Mouse (Mus musculus) heart, embryonic 11.5 days (tissue): ENCODE measurements around the gene 2010111I01Rik. TPM values are rescaled to one million over a fixed set of nuclear protein-coding genes. Genes with fewer than 3 reads are reported as not detected.
"Not testable (repeated sequence)": the region's sequence is repeated elsewhere in the genome, so short reads cannot be mapped to it uniquely, and the experiment has no call there.

ENCODE experiments used
- ATAC-seq: fragments of 200-750 bp; cut with Nextera tagmentation; replicated peaks from 2 replicates; pipeline ENCODE4 v1.8.0; 2017; ENCODE audit warnings: moderate library complexity; ENCODE audit not compliant: insufficient number of reproducible peaks, low FRiP score, low TSS enrichment
- H3K27ac ChIP-seq: fragments of 300-500 bp; sonication (generic); 2 replicates; pipeline ENCODE4 v1.5.1; 2014; ENCODE audit warnings: mild to moderate bottlenecking, low read depth, low read length
- H3K27me3 ChIP-seq: fragments of 300-500 bp; sonication (generic); 2 replicates; pipeline ENCODE4 v1.6.1; 2014; ENCODE audit warnings: mild to moderate bottlenecking, low read length, mixed read lengths; ENCODE audit not compliant: control insufficient read depth, insufficient read depth
- H3K36me3 ChIP-seq: fragments of 300-500 bp; sonication (generic); 2 replicates; pipeline ENCODE4 v1.6.1; 2014; ENCODE audit warnings: mild to moderate bottlenecking, low read length, moderate library complexity, mixed read lengths; ENCODE audit not compliant: control insufficient read depth, insufficient read depth
- H3K4me1 ChIP-seq: fragments of 300-500 bp; sonication (generic); 2 replicates; pipeline ENCODE4 v1.6.1; 2014; ENCODE audit warnings: low read length; ENCODE audit not compliant: control insufficient read depth, insufficient read depth
- H3K4me2 ChIP-seq: fragments of 300-500 bp; sonication (generic); 2 replicates; pipeline ENCODE4 v1.6.1; 2014; ENCODE audit warnings: mild to moderate bottlenecking, moderate library complexity
- H3K4me3 ChIP-seq: fragments of 300-500 bp; sonication (generic); 2 replicates; pipeline ENCODE4 v1.5.1; 2014; ENCODE audit warnings: low read depth, low read length
- H3K9ac ChIP-seq: fragments of 300-500 bp; sonication (generic); 2 replicates; pipeline ENCODE4 v1.6.1; 2014; ENCODE audit warnings: mild to moderate bottlenecking, low read depth, low read length, moderate library complexity
- H3K9me3 ChIP-seq: fragments of 300-500 bp; sonication (generic); replicated peaks from 2 replicates; pipeline ENCODE4 v1.6.1; 2016; ENCODE audit warnings: low read length; ENCODE audit not compliant: control insufficient read depth
- WGBS: fragments of 180-500 bp; shearing (Covaris S2); extraction: QIAGEN DNeasy Blood & Tissue Kit; methylation state at CpG from one replicate; pipeline ENCODE4 v1.1.7; 2014; ENCODE audit not compliant: insufficient replicate concordance; 5-methylcytosine and 5-hydroxymethylcytosine counted together
- polyA plus RNA-seq: library from polyadenylated mRNA; unstranded; fragments of >200 nt; fragmentation: Nextera tagmentation; extraction: Ambion mirVana; gene quantifications from 2 replicates; pipeline ENCODE4 v1.2.1, GENCODE M21; 2014

Gene 2010111I01Rik
- polyA plus RNA-seq, 1 experiment from 2014 or later = 58.9 TPM

DNA sequence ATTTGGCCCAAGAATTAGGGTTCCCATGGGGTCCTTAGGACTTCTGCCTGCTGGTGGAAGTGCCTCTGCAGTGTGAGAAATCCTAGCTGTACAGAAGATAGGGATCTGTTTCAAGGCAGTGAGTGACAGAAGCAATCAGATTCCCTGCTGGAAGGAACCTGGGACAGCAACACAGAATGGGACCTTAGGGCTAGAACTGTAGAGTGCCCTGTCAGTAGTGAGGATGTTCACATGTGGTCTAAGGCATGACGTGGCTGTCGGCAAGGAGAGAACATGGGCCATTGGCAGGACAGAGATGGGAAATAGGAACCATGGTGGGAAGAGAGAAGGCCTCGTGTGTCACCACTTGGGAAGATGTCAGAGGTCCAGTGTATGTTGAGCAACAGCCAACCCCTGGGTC lies 344.9 kb downstream of the 2010111I01Rik start:
- H3K36me3 ChIP-seq = 0 out of 2 replicates have a peak, but pooled peaks cover 5% of the 10 kb centered on the region
- 74% methylated on average over 3 of the region's 3 CpGs for WGBS
- no peaks in the 10 kb centered on the region for H3K27me3 ChIP-seq
- H3K9ac ChIP-seq = no peak overlapping the region
- H3K27ac ChIP-seq = no peak overlapping the region
- H3K4me2 ChIP-seq = no peak overlapping the region
- no peaks in the 10 kb centered on the region for H3K9me3 ChIP-seq
- peaks cover 22% of the 10 kb centered on the region for H3K4me1 ChIP-seq
- H3K4me3 ChIP-seq = no peak overlapping the region
- ATAC-seq = no peak

DNA sequence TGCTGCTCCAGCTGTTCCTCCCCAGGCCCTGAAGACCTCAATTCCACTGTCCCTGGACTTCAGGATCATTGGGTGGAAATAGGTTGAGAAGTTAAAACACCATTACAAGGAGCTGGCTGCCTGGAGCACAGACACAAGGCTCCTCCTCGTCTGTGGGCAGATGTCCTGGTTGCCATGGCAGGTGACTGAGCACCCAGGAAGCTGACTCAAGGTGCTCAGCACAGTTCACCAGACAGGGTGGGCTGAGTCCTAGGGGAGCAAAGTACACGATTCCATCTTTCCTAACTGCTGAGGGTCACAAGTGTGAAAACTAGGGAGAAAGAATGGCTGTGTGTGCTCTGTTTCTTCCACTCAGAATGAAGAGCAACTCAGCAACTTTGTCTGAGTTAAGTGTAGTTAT lies 346.5 kb downstream of the 2010111I01Rik start:
- no peak overlapping the region for H3K4me3 ChIP-seq
- peaks cover 22% of the 10 kb centered on the region for H3K4me1 ChIP-seq
- no peaks in the 10 kb centered on the region for H3K27me3 ChIP-seq
- no peak for ATAC-seq
- WGBS = 72% methylated on average over 2 of the region's 2 CpGs
- no peaks in the 10 kb centered on the region for H3K9me3 ChIP-seq
- no peak overlapping the region for H3K4me2 ChIP-seq
- H3K9ac ChIP-seq = no peak overlapping the region
- H3K27ac ChIP-seq = no peak overlapping the region
- H3K36me3 ChIP-seq = no peaks in the 10 kb centered on the region

DNA sequence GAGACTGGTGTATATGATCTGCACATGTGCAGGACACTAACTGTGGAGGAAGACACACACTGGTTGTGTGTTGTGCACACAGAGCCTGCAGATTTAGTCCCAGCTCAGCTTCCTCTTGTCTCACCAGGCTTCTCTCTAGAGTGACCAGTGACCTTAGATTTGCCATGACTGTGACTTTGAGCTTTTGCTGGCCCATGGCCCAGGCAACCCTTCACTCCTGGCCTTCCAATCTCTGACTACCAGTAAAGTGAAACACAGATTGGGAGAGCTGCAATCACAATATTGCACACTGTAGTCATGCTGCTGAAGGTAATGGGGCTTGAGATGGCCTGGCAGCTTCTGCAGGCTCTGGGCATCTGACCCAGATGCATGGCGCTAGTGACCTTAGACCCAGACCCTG lies 348.6 kb downstream of the 2010111I01Rik start:
- Histone ChIP-seq H3K9ac (no peak overlapping the region), H3K4me2 (no peak overlapping the region), H3K36me3 (no peaks in the 10 kb centered on the region), H3K27me3 (no peaks in the 10 kb centered on the region), H3K4me3 (no peak overlapping the region), H3K4me1 (peaks cover 22% of the 10 kb centered on the region), H3K9me3 (no peaks in the 10 kb centered on the region), H3K27ac (no peak overlapping the region)
- no peak for ATAC-seq
- 89% methylated on average over 1 of the region's 1 CpGs for WGBS

DNA sequence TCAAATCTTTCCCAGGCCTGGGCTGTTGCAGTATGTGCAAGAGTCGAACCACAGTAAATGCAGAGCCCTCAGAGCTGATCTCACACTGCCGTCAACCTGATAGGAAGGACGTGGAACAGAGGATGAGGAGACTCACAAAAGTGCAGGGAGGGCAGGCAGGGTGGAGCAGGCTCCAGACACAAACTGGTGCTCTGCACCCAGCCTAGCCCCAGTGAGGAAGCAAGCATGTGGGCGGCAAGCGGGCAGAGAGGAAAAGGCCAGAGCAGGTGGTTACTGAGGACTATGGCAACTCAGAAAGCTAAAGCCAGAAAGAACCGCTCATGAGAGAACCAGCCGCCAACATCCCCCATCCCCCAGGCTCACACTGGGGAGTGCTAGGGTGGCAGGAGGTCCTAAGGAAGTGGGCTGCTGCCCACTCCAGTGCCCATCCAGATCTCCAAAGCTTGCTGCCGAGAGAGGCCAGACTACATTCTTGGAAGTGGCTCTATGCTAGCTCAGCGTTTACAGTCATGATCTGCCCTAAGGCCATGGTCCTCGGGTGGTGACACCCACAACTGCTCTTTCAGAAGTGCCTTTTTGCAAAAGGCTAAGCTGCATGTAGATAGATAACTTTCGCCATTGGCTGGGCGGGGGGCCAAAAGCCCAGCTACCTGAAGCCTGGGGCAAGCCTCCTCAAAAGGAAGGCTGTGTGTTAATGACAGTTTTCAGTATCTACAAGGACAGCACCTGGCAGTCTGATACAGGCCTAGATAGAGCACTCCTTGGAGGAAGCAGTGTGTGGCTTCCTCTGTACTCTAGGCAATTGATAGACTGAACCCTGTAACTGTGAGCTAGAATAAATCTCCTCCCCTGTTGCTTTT lies 349.3 kb downstream of the 2010111I01Rik start:
- Histone ChIP-seq H3K9ac (no peak overlapping the region), H3K4me2 (no peak overlapping the region), H3K4me1 (peaks cover 15% of the 10 kb centered on the region), H3K4me3 (no peak overlapping the region), H3K27me3 (no peaks in the 10 kb centered on the region), H3K36me3 (no peaks in the 10 kb centered on the region), H3K9me3 (no peaks in the 10 kb centered on the region), H3K27ac (no peak overlapping the region)
- WGBS = 76% methylated on average over 12 of the region's 12 CpGs
- no peak for ATAC-seq

DNA sequence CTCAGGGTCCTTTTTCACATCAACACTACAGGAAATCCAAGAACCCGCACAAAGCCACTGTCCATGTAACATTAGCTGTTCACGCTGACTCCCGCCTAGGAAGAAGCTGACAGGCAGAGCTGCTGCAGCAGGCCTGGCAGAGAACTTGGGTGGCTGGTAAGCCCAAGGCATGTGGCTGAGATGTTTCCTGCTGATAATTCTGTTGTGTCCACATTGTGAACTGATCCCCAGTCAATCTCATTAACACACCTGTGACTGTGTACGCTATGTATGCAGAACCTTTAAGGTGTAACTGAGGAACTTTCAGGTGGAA lies 349.9 kb downstream of the 2010111I01Rik start:
- no peak overlapping the region for H3K9ac ChIP-seq
- no peaks in the 10 kb centered on the region for H3K9me3 ChIP-seq
- 71% methylated on average over 4 of the region's 4 CpGs for WGBS
- no peak overlapping the region for H3K4me3 ChIP-seq
- no peak for ATAC-seq
- no peaks in the 10 kb centered on the region for H3K36me3 ChIP-seq
- H3K27me3 ChIP-seq = no peaks in the 10 kb centered on the region
- H3K4me2 ChIP-seq = no peak overlapping the region
- peaks cover 12% of the 10 kb centered on the region for H3K4me1 ChIP-seq
- no peak overlapping the region for H3K27ac ChIP-seq

DNA sequence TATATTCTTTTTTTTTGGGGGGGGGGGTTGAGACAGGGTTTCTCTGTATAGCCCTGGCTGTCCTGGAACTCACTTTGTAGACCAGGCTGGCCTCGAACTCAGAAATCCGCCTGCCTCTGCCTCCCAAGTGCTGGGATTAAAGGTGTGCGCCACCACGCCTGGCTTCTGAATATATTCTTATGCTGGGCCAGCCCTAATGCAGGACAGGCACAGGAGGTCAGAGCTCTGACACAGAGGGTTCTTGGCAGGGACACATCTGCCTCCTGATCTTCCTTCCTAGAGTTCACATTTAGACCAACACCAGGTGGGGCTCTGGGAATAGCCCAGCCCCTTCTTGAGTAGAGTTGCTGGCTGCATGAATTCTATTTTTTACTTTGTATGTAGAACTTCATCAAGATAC lies 350.4 kb downstream of the 2010111I01Rik start:
- 90% methylated on average over 3 of the region's 4 CpGs for WGBS
- H3K4me1 ChIP-seq = peaks cover 12% of the 10 kb centered on the region

DNA sequence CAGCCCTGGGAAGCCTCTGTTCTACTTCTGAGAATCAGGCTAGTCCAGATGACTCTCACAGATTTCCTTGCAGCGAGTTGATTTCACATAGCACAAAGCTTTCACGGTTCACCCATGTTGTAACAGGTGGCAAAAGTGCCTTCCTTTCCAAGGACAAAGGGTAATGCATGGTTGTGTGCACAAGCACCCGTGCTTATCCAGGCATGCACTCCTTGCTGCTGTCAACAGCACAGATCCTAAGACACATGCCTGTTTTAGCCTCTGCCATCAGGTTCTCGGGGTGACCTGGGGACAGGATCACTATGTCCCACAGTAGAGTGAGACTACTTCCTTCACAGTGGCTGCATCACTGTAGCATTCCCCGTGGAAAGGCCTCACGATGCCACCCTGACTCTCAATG lies 351.1 kb downstream of the 2010111I01Rik start:
- Histone ChIP-seq H3K27me3 (no peaks in the 10 kb centered on the region), H3K36me3 (no peaks in the 10 kb centered on the region), H3K9me3 (no peaks in the 10 kb centered on the region), H3K4me3 (no peak overlapping the region), H3K27ac (no peak overlapping the region), H3K4me2 (no peak overlapping the region), H3K4me1 (peaks cover 12% of the 10 kb centered on the region), H3K9ac (no peak overlapping the region)
- WGBS = 76% methylated on average over 6 of the region's 6 CpGs
- no peak for ATAC-seq

More for the DNA sequence above, 350.4 kb downstream of the 2010111I01Rik start:
- not testable (repeated sequence) for H3K36me3 ChIP-seq, H3K9me3 ChIP-seq, H3K27me3 ChIP-seq, H3K4me3 ChIP-seq, H3K27ac ChIP-seq, H3K4me2 ChIP-seq, H3K9ac ChIP-seq, ATAC-seq

DNA sequence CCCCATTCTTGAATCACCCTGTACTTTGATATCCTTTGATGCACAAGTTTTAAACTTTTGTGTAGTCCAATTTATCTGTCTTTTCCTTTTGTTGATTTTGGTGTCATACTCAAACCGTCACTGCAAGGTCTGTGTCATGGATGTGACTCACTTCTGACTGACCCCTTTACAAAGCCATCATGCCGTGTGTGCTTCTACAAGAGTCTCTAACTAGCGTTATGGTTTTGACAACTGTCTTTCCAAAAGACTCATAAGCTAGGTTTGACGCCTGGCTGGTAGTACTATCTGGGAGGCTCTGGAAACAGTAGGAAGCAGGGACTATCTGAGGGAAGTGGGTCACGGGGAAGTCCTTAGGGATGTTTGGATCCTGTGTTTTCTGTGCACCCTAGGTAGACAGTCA lies 351.7 kb downstream of the 2010111I01Rik start:
- no peak for ATAC-seq
- peaks cover 12% of the 10 kb centered on the region for H3K4me1 ChIP-seq
- WGBS = 81% methylated on average over 5 of the region's 5 CpGs

DNA sequence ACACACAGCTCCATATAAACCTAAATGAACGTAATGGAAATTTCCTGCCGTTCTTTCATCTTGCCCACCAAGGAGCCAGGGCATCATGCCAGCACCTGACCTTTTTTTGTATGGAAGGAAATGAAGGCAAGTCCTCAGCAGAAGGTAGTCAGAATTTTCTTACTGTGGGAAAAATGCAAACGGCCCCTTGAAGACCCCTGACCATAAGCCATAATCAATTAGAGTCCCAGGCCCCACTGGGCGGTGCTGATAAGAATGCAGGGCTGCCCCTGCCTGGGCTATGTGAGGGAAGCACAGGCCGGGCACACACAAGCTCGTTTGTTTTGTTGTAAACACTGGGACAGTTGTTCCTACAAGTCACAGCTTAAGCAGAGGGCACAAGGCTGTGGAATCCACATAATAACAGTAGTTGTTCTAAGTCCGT lies 353.0 kb downstream of the 2010111I01Rik start:
- Histone ChIP-seq H3K4me2 (no peak overlapping the region), H3K9ac (no peak overlapping the region), H3K27me3 (no peaks in the 10 kb centered on the region), H3K27ac (no peak overlapping the region), H3K36me3 (no peaks in the 10 kb centered on the region), H3K4me3 (no peak overlapping the region), H3K4me1 (peaks cover 9% of the 10 kb centered on the region), H3K9me3 (no peaks in the 10 kb centered on the region)
- no peak for ATAC-seq
- WGBS = 49% methylated on average over 7 of the region's 7 CpGs

More for the DNA sequence above, 351.7 kb downstream of the 2010111I01Rik start:
- H3K36me3 ChIP-seq = no peaks in the 10 kb centered on the region
- H3K27me3 ChIP-seq = no peaks in the 10 kb centered on the region
- H3K4me2 ChIP-seq = no peak overlapping the region
- H3K27ac ChIP-seq = no peak overlapping the region
- H3K9me3 ChIP-seq = no peaks in the 10 kb centered on the region
- H3K9ac ChIP-seq = no peak overlapping the region
- H3K4me3 ChIP-seq = no peak overlapping the region
